Mouse (Mus musculus) olfactory bulb, adult 2 months (tissue): ENCODE results near the gene Snx33.

Experiments
- CTCF ChIP-seq: fragments of 200-500 bp; IDR thresholded peaks from 2 replicates; pipeline ENCODE4 v1.5.1; 2012; ENCODE audit warnings: low read depth, mild to moderate bottlenecking, low read length, moderate library complexity; ENCODE audit not compliant: insufficient read depth
- POLR2A ChIP-seq: fragments of 200-500 bp; IDR thresholded peaks from 2 replicates; pipeline ENCODE4 v1.6.1; 2012; ENCODE audit warnings: mild to moderate bottlenecking, low read depth, low read length, moderate library complexity; ENCODE audit not compliant: insufficient read depth

DNA sequence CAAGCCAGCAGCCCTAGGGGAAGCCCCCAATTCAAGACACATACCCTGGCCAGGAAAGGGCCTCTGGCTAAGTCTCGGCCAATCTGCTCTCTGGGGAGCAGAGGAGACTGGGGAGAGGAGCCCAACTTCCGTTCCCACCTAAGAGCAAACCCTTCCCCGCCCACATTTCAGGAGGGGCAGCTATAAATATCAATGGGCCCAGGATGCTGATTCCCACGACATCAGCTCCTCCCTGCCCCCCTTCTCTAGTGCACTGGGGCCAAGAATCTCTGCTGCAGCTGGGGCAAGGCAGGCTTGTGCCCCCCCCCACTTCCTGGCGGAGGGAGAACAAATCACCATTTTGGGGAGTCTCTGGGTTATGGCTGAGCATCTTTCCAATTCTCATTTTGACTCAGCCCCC, 57.0 kb downstream of the Snx33 start:
- TF ChIP-seq POLR2A (no peak), CTCF (no peak)
